In the genomic region with DNA sequence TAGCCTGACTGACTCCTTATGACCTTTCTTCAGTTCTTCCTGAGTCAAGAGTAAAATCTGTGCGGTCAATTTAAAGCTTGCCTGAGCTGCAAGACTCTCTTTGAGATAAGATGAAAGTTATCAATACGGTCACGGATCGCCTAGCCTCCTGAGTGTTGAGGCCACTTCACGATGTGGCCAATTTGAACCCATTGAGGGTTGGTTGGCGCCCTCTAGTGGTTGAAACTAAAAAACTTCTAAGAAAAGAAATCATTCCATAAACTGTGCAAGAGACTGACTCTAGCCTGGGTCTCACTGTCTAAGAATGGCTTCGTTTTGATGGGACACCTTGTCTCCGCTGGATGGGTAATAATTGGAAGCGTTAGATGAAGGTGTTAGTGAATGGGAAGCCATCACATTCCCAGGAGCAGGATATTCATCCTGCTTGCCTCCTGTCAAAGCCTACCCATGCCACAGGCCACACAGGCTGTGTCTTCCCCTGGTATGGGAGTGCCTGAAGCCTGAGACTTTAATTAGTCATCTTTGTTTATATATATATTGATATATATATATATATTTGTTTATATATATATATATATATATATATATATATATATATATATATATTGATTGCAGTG, we compare ENCODE assay signal across 9 mouse cellular contexts. TPM values are rescaled to one million over a fixed set of nuclear protein-coding genes. Genes with fewer than 3 reads are reported as not detected.
DNase-seq lines count a peak whose midpoint lies in the region; ATAC-seq and TF ChIP-seq lines count a peak whose summit lies in the region.
"Had no signal": no experiment of that assay in that cellular context is flagged by ENCODE, and none has a peak within 500 bp of the region (broad histone marks: within the 10 kb centered on the region; RNA-seq: fewer than 3 reads in every experiment).

No protein-coding gene starts in this region.

- H3K4me1 ChIP-seq in embryonic fibroblast, embryonic 13.5 days (ENCODE audit: control insufficient read depth, insufficient read depth, low read length), result no peaks in the 10 kb centered on the region
- H3K4me1 ChIP-seq in intestine, embryonic 15.5 days (replicated peaks), result no peaks in the 10 kb centered on the region
- H3K4me1 ChIP-seq: limb, embryonic 12.5 days had no signal

- 6% methylated on average over 9 of the region's 9 CpGs for WGBS in intestine, embryonic 15.5 days

- no peak overlapping the region for H3K4me2 ChIP-seq in intestine, embryonic 15.5 days (replicated peaks)
- H3K4me2 ChIP-seq: limb, embryonic 12.5 days had no signal

- DNase-seq in gastrocnemius, adult 18-20 months (ENCODE audit: low spot score), result peak; percentile 53
- DNase-seq in gastrocnemius, adult 8-10 months (ENCODE audit: low spot score in 2 of 2), result no peak
- DNase-seq in 3T3-L1 (ENCODE audit: low read depth, low spot score), result peak; percentile 80
- DNase-seq in adrenal gland, postnatal 14 days, result peak; percentile 58
- DNase-seq in mesoderm, embryonic 11.5 days (ENCODE audit: low read depth, low spot score), result peak; percentile 77
- DNase-seq in T-cell, adult 2 months (ENCODE audit: low spot score), result no peak

- H3K27me3 ChIP-seq in intestine, embryonic 15.5 days (replicated peaks), result no peaks in the 10 kb centered on the region

- no peak overlapping the region for H3K4me3 ChIP-seq in embryonic fibroblast, embryonic 13.5 days (ENCODE audit: insufficient read depth, low read length)
- no peak overlapping the region for H3K4me3 ChIP-seq in intestine, embryonic 15.5 days (replicated peaks)
- H3K4me3 ChIP-seq: limb, embryonic 12.5 days had no signal

- no peak for TF ChIP-seq POLR2A in embryonic fibroblast, embryonic 13.5 days (IDR thresholded peaks at IDR 0.05; ENCODE audit: low read depth, low read length)

- H3K27ac ChIP-seq in embryonic fibroblast, embryonic 13.5 days (ENCODE audit: insufficient read depth, low read length), result no peak overlapping the region
- H3K27ac ChIP-seq in intestine, embryonic 15.5 days, result no peak overlapping the region
- H3K27ac ChIP-seq: limb, embryonic 12.5 days had no signal

- no peak overlapping the region for H3K9ac ChIP-seq in intestine, embryonic 15.5 days
- H3K9ac ChIP-seq: limb, embryonic 12.5 days had no signal

- H3K9me3 ChIP-seq in intestine, embryonic 15.5 days, result no peaks in the 10 kb centered on the region
- H3K9me3 ChIP-seq: limb, embryonic 12.5 days had no signal

- peak; percentile 49; the same call in 1 of the 2 replicates for ATAC-seq in intestine, embryonic 15.5 days

- no peaks in the 10 kb centered on the region for H3K36me3 ChIP-seq in intestine, embryonic 15.5 days
- H3K36me3 ChIP-seq: limb, embryonic 12.5 days had no signal

- TF ChIP-seq CTCF in embryonic fibroblast, embryonic 13.5 days (IDR thresholded peaks at IDR 0.05; ENCODE audit: borderline replicate concordance, insufficient read depth, low read length), result peak; percentile 33; the same call in 1 of the 2 replicates

RNA-seq across cellular contexts. Expression of gene Helt, which starts 11.4 kb away (rescaled TPM):
- total RNA-seq in gastrocnemius, adult 18-20 months (2021), result 1 to 10 TPM; 1.1 to 1.4 TPM
- total RNA-seq in gastrocnemius, adult 8-10 months (2022), result 1 to 10 TPM in 2 of 4 experiments, under 1 TPM in 2; 0.75 to 1.7 (median 1.0) TPM
- not detected in 2 replicates for total RNA-seq in adrenal gland, postnatal 14 days (2021)
- not detected in 2 replicates for polyA plus RNA-seq in embryonic fibroblast, embryonic 13.5 days (2011; ENCODE audit: insufficient read length, low read depth, missing spikeins)
- polyA plus RNA-seq in intestine, embryonic 15.5 days (2015; fragmentation: Nextera tagmentation; extraction: Ambion mirVana), result not detected in 2 replicates
- polyA plus RNA-seq: limb, embryonic 12.5 days had no signal

Comparison
In these comparisons a context has a peak if more than half of its experiments do, and no peak if none do; other contexts are left out.
1. DNase-seq: peak in gastrocnemius, adult 18-20 months (single experiment), 3T3-L1 (single experiment), adrenal gland, postnatal 14 days (single experiment) and mesoderm, embryonic 11.5 days (single experiment); none in gastrocnemius, adult 8-10 months (0 of 2) and T-cell, adult 2 months (single experiment).